Mouse (Mus musculus) neural tube, embryonic 10.5 days (tissue): Measurements from ENCODE around the gene Grip1.
A peak's percentile ranks its signal among the peaks of the same experiment; 100 is the strongest.

Experiments used
- DNase-seq: peaks from one replicate; pipeline ENCODE4 v3.0.0-alpha.2; 2017; ENCODE audit warnings: low spot score; ENCODE audit errors: extremely low spot score

The Grip1 gene

DNA sequence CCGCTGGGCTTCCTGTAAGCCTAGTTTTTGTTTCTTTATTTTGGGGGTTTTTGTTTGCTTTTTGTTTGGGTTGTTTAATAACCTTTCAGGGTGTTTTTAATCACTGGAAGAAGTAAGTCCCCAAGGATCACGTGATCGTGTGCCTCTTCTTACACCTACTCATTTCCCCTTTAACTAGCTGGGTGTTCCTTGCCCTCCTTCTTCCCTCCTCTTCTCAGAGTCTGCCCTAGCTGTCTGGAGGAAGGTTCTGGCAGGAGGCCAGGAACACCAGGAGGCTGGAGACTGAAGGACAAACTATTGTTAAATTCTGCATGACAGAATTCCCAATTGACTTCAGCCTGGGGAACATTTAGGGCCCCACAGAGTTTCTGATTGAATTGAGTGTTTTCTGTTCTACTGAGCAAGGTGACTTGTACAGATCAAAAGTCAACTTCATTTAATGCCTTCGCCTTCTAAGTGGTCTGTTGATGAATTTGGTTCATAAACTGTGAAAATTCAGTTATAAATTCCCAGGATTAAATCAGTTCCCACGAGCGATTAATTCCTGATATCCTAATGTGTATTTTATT is 376.8 kb downstream of the Grip1 start:
- no peak for DNase-seq

DNA sequence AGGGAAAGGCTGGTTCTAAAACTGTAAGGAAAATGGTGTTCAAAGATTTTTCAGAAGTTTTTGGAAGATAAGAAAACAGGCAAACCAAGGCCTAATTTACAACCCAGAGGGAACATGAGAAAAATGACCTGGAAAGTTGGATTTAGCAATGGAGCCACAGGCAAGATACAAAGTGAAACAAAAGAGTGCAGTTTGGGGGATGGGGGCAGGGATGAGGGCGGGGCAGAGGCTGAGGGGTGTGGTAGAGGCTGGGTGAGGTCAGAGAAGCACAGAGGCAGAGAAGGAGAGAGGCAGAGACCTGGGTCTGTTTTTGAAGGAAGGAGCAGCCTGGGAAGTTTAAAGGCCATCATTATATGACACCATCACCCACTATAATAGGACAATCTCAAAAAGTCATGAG is 377.5 kb downstream of the Grip1 start:
- no peak for DNase-seq

DNA sequence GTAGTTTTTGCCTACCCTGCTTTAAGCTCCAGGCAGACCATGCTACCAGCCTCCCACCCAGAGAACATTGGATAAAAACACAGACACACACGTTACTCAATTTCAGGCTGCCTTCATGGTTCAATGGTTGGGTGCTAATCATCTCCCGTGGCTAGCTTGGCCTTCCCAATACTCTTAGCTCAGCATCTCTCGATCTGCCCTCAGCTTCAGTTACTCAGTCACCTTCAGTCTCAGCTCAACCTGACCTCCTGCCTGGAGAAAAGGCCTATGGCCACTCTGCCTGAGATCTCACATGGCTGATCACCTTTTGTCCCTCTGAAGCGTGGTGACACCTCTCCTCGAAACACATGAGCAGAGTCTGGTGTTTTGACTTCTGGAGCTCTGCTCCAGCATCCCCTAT is 379.7 kb downstream of the Grip1 start:
- DNase-seq = no peak

DNA sequence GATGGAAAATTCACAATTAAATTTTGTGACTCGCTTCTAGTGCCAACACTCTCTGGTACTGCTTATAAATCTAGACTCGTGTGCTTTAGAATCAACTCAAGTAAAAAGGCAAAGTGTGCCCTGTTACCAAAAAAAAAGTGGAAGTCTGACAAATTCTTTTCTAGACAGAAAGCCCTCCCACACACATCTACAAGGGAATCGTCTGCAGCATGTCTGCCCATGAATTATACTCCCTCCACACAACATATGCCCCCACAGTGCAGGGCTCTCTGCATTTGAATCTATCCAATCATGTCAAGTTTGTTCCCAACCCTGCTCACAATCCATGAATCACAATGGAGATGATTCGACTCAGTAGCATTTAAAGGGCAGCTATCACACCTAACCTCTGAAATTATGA is 380.5 kb downstream of the Grip1 start:
- no peak for DNase-seq

DNA sequence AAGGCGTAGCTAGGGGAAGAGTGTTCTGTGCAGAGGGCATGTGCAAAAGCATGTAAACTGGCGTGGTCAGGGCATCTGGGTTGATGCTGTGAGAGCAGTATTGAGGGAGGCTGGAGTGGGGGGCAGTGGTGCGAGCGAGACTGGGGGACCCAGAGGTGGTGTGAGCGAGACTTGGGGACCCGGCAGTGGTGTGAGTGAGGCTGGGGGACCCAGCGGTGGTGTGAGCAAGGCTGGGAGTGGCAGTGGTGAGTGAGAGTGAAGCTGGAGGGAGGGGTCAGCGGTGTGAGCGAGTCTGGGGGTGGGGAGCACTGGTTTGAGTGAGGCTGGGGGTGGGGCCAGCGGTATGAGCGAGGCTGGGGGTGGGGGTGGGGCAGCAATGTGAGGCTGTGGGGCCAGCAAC is 386.0 kb downstream of the Grip1 start:
- no peak for DNase-seq

DNA sequence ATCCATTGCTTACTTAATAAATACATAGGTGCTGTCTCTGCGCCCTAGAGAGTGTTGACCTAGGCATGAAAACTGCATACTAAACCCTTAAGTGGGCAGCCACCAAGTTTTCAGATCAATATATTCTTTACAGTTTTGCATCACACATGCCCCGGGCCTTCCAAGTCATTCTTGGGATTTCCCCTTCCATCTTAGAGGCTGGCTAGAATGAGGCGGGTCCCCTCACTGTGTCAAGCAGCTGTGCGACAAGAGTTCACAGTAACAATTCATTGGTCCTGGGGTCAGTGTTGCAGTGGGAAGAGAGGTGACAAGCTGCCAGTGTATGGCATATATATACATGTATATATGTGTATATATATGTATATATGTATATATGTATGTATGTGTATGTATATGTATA is 388.4 kb downstream of the Grip1 start:
- no peak for DNase-seq

DNA sequence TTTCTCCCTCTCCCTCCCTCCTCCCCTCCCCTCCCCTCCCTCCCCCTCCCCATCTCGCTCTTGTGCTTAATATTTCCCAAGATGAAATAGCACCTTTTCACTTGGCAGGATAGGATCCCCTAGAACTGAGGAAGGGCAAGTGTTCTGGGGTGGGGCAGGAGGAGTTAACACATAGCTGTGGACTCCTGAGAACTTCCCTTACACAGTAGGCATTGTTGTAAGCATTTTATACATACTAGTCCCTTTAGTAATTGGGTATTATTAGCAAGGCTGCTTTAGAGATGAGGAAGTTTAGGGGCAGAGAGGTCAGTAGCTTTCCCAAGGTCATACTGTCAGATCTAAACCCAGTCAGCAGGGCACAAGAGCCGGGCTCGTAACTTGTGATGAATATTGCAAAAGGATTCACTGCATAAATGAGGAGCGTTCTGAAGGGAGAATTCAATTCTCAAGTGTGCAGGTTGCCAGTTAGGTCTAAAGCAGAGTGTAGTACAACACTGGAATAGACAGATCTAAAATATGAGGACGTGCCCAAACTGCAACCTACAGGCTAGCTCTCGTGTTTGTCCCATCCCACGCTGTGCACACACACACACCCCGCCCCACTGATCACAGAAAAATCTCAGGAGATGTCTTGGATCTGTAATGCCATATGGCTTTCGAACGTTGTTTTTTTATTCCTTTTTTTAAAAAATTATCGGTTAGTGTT is 392.2 kb downstream of the Grip1 start:
- no peak for DNase-seq

DNA sequence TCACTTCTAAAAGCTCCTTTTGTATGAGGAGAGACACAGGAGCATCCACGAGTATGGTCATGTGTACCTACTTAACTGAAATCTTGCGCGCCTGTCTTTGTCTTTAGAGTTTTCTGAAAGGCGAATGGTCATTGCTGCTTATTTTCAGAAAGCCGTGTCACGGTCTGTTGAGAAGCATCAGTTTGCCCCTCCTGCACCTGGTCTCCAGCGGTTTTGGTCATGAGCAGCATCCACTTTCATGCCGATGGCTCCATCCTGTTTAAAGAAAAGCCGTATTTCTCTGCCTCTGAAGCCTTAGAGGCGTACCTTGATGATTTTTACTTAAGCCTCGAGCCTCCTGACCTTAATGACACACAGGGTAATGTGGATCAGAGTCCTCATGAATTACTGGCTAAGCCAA is 398.0 kb downstream of the Grip1 start:
- no peak for DNase-seq

DNA sequence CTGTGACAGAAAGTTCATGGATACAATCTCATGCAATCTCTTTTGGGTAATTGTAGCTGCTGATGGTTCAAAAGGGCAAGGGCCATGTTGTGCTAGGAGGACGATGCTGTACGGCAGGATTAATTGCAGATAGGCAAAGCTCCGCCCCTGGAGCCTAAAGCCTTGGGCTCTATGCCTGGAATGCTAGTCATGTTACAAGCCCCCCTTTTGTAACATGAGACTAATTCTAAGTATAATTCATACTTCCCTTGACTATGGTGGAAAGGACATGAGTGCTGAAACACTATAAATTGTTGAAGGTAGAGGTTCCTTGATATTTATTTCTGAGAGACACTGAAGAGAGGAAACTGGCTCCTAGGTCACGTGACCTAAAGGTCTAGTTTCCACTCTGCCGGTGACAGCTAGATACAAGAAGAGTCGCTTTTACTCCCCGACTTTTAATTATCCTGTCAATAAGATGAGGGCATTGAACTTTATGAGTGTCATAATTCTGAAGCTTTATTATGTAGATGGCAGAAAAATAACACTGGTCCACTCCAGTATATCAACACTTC is 399.0 kb downstream of the Grip1 start:
- DNase-seq = no peak

DNA sequence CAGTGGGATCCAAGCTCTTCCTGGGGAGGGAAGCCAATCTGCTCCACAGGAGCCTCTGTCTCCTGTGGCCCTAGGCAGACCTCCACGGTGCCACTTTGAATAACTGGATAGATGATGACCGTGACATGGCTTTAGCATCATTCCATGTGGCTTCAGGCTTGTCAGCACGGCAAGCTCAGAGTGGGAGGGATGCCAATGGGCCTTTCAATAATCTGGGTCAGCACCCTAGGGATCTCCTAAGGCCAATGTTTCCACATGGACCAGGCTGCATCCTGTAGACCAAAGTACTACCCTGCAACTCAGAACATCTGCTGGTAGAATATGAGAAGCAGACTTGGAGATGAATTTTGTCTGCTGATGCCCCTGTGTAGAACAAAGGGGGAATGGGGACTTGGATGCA is 414.1 kb downstream of the Grip1 start:
- DNase-seq = no peak

DNA sequence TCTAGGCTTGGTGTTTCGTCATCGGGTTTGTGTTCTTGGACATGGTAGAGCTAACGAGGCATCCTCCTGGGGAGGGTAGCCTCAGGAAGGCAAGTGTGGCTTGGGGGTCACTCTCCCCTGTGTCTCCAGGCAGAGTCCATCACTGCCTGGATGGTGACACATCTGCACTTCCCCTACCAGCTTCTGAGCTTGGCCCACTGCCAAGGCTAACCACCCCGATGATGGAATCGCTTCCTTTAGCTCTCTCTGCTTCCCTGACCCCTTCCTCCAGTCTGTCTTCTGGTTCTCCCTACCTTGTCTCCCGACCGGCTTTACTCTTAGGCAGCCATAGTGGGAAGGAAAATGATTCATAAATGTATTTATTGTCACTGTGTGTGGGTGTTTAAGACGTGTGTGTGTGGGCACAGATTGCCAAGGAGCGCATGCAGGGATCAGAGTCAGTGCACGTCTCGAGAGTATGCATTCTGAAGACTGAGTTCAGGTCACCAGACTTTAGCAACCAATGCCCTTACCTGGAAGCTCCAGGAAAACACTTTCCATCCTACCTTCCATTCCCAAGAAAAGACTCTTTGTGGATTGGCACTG is 415.5 kb downstream of the Grip1 start:
- no peak for DNase-seq

DNA sequence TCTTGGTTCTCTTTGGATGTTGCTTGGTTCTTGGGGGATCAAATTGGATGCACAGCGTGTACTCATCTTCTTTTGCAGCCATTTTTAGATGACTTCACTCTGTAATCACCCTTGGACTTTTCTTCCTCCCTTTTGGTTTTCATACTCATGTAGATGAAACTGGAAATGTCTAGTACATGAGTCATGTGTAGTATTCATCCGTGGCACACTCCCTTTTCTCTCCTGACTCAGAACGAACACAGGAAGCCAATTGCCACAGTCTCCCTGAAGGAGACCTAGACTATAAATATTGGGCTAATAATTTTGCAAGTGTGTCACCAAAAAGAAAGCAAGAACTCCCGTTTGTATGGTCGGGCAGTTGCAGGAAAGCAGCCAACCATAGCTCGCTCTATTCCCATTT is 423.1 kb downstream of the Grip1 start:
- DNase-seq = no peak

DNA sequence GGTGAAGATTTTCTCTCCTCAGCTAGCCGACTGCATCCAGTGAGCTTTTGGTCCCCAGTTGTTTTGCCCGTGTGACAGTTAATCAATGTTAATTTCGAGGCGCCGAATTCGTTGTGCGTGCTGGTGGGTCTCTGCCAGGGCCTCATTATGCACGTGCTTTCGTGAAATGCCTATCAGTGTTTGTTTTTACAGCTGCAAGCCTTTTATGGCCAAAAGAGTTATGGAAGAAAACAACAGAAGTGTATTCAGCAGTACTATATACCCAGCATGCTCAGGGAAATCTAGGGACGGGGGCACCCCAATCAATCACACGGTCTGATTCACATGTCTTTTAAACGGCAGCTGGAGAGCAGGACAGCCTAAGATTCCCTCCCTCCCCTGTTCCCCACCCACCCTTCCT is 424.7 kb downstream of the Grip1 start:
- DNase-seq = peak; percentile 24

DNA sequence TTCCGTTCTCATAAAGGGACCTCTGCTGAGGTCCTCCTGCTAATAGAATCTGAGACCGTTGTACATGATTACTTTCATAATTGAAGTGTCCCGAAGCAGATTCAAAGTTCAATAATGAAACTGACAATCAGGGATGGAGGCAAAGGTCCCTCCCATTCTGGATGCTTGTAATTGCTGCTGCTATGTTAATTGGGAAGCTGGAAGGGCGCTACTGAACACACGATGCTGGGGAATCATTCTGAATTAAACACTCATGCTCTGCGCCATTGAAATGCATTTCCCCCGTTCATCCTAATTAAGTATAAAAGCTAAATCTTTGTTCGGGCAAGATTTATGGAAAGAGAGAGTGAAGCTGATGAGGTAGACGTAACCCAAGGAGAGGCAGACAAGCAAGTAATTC is 431.0 kb downstream of the Grip1 start:
- DNase-seq = no peak

DNA sequence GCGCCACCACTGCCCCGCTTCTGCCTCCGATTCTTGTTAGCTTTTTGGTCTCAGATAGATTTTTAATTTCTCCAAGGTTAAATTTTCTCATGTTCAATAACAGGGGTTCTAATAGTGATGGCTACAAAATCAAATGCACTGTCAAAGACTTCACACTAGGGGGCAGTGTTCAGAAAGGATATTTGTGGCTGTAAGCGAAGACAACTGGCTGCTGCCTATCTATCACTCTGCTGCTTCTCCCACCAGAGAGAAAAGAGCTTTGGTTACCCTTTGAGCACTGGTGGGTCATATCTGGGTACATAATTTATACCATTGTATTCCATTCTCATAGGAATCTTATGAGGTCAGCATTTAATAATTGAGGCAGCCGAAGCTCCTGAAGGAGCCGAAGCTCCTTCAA is 431.9 kb downstream of the Grip1 start:
- DNase-seq = no peak

DNA sequence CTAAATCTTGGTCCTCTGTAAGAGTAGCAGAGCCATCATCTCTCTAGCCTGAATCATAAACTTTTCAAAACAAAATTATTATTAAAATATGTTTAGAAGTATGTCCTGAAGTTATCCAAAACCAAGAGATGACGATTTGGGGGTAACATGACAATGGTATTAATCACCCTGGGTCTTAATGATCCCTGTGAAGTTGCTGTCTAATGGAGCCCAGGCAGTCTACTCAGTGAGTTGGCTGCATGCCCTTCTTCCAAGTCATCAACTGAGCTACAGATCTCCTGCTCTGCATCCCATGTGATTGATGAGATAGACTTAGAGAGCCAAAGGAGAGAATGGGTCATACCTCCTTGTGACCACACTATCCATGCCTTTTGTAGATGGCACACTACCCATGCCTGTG is 433.1 kb downstream of the Grip1 start:
- DNase-seq = no peak

DNA sequence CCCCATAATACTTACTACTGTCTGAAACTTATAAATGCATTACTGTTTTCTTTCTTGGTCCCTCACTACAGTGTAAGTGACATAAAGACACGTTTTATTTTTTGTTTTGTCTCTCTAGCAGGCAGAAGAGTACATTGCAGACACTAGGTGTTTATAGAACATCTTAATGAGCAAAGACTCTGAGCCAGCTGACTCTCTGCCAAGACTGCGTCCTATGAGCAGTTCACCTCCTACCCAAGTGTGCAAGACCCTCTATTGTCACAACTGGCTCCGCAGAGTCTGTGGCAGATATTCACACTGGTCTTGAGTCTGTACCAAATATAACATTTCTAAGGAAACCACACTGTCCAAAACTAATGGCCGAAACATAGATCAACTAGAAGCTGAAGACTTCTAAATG is 449.1 kb downstream of the Grip1 start:
- DNase-seq = no peak

DNA sequence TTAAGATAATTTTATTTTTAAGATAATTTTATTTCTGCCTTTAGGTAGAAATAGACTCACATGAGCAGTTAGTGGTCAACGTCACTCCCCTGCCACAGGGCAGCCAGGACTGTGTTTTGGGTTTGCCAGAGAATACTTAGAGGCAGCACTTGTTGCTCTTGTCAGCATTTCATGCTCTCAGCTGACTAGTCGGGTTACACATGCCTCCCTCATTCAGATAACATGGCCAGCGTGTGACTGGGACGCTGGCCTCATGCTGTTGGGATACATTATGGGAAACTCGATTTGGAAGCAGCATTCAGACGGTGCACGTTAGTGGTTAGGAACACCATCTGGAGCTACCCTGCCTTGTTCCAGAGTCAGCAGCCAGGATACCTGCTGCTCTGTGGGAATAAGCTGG is 453.2 kb downstream of the Grip1 start:
- DNase-seq = no peak

DNA sequence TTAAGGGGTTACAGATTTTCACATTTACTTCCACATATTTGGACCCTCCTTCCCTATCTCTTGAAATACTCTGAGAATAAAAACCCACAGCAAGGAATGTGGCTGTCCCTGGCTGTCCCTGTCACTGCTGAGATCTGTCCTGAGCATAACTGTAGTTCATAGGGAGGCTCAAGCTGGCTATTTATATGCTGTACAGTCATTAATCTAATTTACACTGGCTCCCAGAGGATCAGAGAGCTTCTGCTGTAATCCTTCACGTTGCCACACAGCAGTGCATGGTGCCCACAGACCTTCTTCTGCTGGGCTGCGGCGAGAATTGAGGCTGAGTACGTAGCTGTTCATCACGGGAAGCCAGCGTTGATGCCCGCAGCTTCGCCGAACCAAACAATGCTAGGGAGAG is 464.4 kb downstream of the Grip1 start:
- no peak for DNase-seq

DNA sequence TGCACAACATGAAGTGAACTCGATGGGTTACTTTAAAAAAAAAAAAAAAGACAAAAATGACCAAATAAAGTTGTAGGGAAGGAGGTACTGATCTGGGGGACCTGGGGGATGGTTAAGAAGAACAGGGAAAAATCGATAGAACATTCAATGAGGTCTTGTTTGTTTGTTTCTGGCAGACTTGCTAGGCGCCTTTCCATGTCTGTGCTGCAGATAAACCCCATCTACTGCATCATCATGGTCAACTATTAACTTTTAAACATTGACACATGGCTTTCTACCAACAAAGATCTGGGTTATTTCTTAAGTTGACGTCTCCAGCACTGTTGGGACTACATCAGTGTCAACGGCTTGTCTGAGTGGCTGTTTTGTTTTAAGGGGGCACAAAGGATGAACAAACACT is 474.3 kb downstream of the Grip1 start:
- DNase-seq = no peak

DNA sequence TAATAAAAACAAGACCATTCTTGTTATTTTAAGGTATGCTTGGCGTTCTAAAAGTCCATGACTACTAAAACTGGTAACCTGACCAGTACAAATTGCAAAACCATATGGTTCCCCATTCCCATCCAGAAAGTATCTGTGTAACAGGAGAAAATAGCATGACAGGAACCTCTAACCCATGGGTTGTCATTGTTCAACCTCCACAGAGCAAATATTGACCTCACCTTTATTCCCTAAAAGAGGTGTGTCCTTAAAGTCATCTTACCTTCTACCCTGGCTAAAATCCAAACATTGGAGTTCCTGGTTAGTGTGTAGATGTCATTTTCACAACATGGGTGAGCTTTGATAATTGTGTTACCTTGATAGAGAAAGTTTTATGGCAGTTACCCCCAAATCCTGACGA is 475.3 kb downstream of the Grip1 start:
- no peak for DNase-seq

DNA sequence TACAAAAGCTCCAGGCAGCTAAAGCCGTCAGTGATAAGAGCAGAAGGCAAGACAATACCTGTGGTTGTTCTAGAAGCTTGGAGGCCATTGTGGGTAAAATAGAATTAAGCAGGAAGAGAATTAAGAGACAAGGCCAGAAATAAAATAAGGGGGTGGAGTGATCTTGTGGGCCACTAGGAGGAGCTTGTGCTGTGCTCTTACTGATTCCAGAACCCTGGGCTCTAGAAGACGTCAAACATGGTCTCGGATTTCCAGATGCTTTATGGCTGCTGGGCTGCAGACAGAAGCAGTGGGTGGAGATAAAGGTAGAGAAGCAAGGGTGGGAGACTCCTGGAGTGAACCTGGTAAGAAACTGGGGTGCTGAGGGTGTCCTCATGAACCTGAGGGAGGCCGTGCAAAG is 479.2 kb downstream of the Grip1 start:
- DNase-seq = no peak

DNA sequence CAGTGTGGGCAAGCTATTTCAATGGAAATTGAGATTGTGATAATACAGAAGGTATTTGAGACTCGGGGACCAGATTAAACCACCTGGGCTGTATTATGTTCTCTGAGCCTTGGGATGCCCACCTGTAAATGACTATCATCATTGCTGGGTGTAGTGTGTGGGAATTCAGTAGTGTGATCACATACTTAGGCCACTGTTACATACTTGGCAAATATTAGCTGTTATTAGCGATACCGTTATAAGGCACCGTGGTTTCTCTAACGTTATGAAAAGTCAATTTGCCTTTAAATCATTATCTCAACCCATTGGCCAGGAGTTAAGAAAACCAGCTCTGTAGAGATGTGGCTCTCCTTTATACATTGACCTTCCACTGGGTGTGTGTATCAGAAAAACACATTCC is 479.7 kb downstream of the Grip1 start:
- DNase-seq = no peak
